In the genomic region with DNA sequence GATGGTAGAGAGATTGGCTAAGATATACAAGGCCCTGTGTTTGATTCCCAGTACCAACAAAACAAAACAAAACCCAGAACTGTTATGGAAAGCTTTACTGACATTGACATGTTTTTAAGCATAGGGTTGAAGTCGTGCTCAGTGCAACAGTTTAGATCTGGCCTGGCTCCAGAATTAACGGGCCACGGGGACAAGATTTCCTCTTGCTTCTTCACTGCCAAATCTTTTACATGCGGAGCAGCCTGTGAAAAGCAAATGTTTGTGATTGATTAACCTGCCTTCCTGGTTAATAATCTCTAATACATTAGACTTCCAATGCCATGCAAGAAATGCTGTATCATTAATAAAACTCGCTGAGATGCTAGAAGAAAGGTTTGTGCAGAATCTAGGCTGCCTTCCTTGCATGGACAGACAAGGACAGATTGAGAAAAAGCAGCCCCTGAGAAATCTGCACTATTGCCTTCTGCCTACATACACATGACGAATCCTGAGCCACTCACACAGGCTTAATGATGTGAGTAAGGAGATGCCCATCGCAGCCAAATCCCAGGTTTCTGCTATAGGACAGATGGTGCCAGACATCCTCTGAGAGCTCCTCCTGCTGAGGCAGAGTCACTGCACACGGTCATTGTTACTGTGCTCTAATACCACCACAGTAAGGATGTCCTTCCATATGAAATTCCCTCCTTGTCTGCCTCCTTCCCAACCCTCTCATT, we compare ENCODE assay signal across 15 mouse cellular contexts.
DNase-seq lines count a peak whose midpoint lies in the region; ATAC-seq lines count a peak whose summit lies in the region.
"Had no signal": no experiment of that assay in that cellular context is flagged by ENCODE, and none has a peak within 500 bp of the region (broad histone marks: within the 10 kb centered on the region; RNA-seq: fewer than 3 reads in every experiment).

No protein-coding gene starts in this region.

- H3K9me3 ChIP-seq in hindbrain, embryonic 12.5 days (replicated peaks) = no peaks in the 10 kb centered on the region
- no peaks in the 10 kb centered on the region for H3K9me3 ChIP-seq in hindbrain, embryonic 11.5 days (ENCODE audit: control insufficient read depth, low read length)
- no peaks in the 10 kb centered on the region for H3K9me3 ChIP-seq in hindbrain, embryonic 14.5 days (ENCODE audit: control insufficient read depth, low read length)

- intact Hi-C loops in left cerebral cortex, postnatal 4 days (cut with DNase I) = no loop called here

- H3K9ac ChIP-seq in hindbrain, embryonic 12.5 days = no peak overlapping the region
- H3K9ac ChIP-seq in hindbrain, embryonic 11.5 days (ENCODE audit: low read depth, low read length) = no peak overlapping the region
- H3K9ac ChIP-seq in hindbrain, embryonic 14.5 days = no peak overlapping the region
- H3K9ac ChIP-seq: liver, postnatal 0 days had no signal

- H3K36me3 ChIP-seq in hindbrain, embryonic 12.5 days = no peaks in the 10 kb centered on the region
- no peaks in the 10 kb centered on the region for H3K36me3 ChIP-seq in hindbrain, embryonic 11.5 days (ENCODE audit: control insufficient read depth, insufficient read depth, low read length)
- no peaks in the 10 kb centered on the region for H3K36me3 ChIP-seq in hindbrain, embryonic 14.5 days (replicated peaks; ENCODE audit: control insufficient read depth, insufficient read depth)

- H3K4me2 ChIP-seq in hindbrain, embryonic 12.5 days (replicated peaks) = no peak overlapping the region
- H3K4me2 ChIP-seq in hindbrain, embryonic 11.5 days (replicated peaks; ENCODE audit: low read depth, low read length) = no peak overlapping the region
- no peak overlapping the region for H3K4me2 ChIP-seq in hindbrain, embryonic 14.5 days (replicated peaks)

- WGBS in hindbrain, embryonic 12.5 days = 62% methylated on average over 8 of the region's 8 CpGs
- 79% methylated on average over 8 of the region's 8 CpGs for WGBS in hindbrain, embryonic 11.5 days
- 45% methylated on average over 8 of the region's 8 CpGs for WGBS in hindbrain, embryonic 14.5 days

- H3K4me1 ChIP-seq in hindbrain, embryonic 12.5 days = no peaks in the 10 kb centered on the region
- no peaks in the 10 kb centered on the region for H3K4me1 ChIP-seq in hindbrain, embryonic 11.5 days (replicated peaks; ENCODE audit: control insufficient read depth, insufficient read depth, low read length)
- H3K4me1 ChIP-seq in hindbrain, embryonic 14.5 days (replicated peaks; ENCODE audit: control insufficient read depth, insufficient read depth, low read length) = 0 out of 2 replicates have a peak, but pooled peaks cover 6% of the 10 kb centered on the region

- H3K4me3 ChIP-seq in hindbrain, embryonic 12.5 days = no peak overlapping the region
- H3K4me3 ChIP-seq in hindbrain, embryonic 11.5 days (ENCODE audit: low read depth, low read length) = no peak overlapping the region
- H3K4me3 ChIP-seq in hindbrain, embryonic 14.5 days (replicated peaks; ENCODE audit: low read length) = no peak overlapping the region
- H3K4me3 ChIP-seq: gastrocnemius, adult 2 months; myocyte had no signal

- H3K27me3 ChIP-seq in hindbrain, embryonic 12.5 days = no peaks in the 10 kb centered on the region
- H3K27me3 ChIP-seq in hindbrain, embryonic 11.5 days (ENCODE audit: control insufficient read depth, insufficient read depth, low read length) = no peaks in the 10 kb centered on the region
- H3K27me3 ChIP-seq in hindbrain, embryonic 14.5 days (ENCODE audit: control insufficient read depth, insufficient read depth, low read length) = no peaks in the 10 kb centered on the region
- H3K27me3 ChIP-seq: CH12.LX, Patski had no signal

- H3K27ac ChIP-seq in hindbrain, embryonic 12.5 days = peak overlapping the region; percentile 40; the same call in 1 of the 2 replicates
- H3K27ac ChIP-seq in hindbrain, embryonic 11.5 days (ENCODE audit: low read depth, low read length) = no peak overlapping the region
- H3K27ac ChIP-seq in hindbrain, embryonic 14.5 days = 0 out of 2 replicates have a peak overlapping the region, but pooled peaks have one; percentile 47
- H3K27ac ChIP-seq: gastrocnemius, adult 2 months had no signal

- ATAC-seq in hindbrain, embryonic 12.5 days (ENCODE audit: low FRiP score) = no peak
- no peak for ATAC-seq in hindbrain, embryonic 11.5 days (ENCODE audit: low FRiP score)
- ATAC-seq in hindbrain, embryonic 14.5 days (ENCODE audit: low FRiP score) = no peak
- ATAC-seq: liver, postnatal 0 days; Patski had no signal

- DNase-seq in hindbrain, embryonic 11.5 days (ENCODE audit: low spot score) = no peak
- peak; percentile 67 for DNase-seq in left cerebral cortex, postnatal 4 days
- DNase-seq in left cerebral cortex, adult 11 months (ENCODE audit: low spot score) = no peak
- DNase-seq in brain, adult 2 months (ENCODE audit: low read depth, low spot score) = peak; percentile 59
- DNase-seq in hindbrain, embryonic 14.5 days (ENCODE audit: low spot score) = no peak
- no peak for DNase-seq in urinary bladder, postnatal 14 days (ENCODE audit: low spot score)
- DNase-seq: embryo, embryonic 11 days; gastrocnemius, adult 2 months; heart, postnatal 36 days; liver, postnatal 0 days; lung, postnatal 4 days had no signal

Comparison
In these comparisons a context has a peak if more than half of its experiments do, and no peak if none do; other contexts are left out.
1. DNase-seq: peak in left cerebral cortex, postnatal 4 days (single experiment) and brain, adult 2 months (single experiment); none in hindbrain, embryonic 11.5 days (single experiment), left cerebral cortex, adult 11 months (single experiment), hindbrain, embryonic 14.5 days (single experiment) and urinary bladder, postnatal 14 days (single experiment).